Mouse (Mus musculus) layer of hippocampus, postnatal 10 days (tissue): ENCODE data around the gene Gtf3c5. TPM values are rescaled to one million over a fixed set of nuclear protein-coding genes. Genes with fewer than 3 reads are reported as not detected.

ENCODE experiments used
- DNase-seq, 2 experiments: peaks; one replicate each; pipeline ENCODE4 v3.0.0; 2021; ENCODE audit warnings: low spot score in 2 of 2
- total RNA-seq, 2 experiments: library from RNA; stranded (reverse); gene quantifications; 2 replicates each; pipeline ENCODE4 v1.2.3; 2021

The Gtf3c5 gene
- total RNA-seq, 2 experiments from 2014 or later, result 19.2 to 19.5 TPM

GRCm38 (mm10) chr2:28607341-28608165, 24.0 kb upstream of the Gtf3c5 start:
- DNase-seq, result no peak

DNA sequence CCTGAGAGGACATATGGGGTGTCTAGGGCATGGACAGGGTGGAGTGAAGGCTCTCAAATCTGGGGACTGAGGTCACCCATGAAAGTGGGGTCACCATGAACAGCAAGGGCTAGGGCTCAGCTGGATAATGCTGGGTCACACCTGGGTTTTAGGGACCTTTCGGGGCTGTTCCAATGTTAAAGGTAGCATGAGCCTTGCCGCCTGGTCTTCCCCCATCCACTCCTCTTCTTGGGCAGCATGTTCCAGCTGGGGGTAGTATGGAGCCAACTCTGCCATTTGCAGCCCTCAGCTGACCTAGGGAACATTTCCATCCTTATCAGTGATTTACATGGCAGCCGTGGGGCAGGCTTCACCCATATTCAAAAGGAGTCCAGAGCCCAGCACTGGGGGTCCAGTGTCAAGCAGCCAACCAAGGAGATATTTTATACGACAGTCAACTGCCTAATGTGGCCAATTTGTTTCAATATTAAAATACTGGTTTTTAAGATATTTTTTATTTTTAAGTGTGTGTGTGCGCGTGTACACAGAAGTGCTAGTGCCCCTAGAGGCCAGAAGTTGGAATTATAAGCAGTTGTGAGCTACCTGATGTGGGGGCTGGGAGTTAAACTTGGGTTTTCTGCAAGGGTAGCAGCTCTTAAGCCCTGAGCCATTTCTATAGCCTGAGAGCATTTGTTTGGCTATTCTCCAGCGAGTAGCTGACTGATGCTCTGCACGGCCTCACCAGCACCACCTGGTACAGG, 23.2 kb upstream of the Gtf3c5 start:
- no peak for DNase-seq

DNA sequence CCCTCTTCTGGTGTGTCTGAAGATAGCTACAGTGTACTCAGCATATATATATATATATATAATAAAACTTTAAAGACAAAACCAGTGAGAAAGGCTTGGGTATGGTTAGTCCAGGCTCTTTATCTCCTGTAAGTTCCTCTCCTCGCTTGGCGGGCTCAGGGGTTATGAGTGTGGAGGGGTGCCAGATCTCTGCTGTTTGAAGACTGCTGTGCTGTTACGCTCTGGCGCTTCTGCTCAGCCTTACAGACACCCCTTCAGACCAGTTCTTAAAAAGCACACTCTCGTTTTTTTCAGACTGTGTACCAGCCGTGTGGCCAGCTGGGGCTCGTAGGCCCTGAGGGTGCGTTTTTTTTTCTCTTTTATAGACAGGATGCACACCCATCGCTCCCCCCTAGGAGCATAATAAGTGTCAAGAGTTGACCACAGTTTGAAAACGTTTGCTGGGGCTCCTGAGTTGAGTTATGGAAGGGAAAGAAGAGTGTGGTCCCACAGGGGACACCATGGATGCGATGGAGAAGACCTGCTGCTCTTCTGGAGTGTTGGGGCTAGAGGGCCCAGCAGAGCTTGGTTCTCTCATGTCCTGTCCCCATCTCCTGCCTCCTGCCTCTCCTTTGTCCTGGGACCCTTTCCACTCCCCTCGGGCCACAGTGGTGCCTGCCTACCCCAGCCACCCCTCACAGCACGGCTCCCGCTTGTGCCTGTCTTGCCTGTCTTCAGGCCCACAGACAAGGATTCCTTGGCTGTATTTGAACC, 22.4 kb upstream of the Gtf3c5 start:
- DNase-seq, result no peak

DNA sequence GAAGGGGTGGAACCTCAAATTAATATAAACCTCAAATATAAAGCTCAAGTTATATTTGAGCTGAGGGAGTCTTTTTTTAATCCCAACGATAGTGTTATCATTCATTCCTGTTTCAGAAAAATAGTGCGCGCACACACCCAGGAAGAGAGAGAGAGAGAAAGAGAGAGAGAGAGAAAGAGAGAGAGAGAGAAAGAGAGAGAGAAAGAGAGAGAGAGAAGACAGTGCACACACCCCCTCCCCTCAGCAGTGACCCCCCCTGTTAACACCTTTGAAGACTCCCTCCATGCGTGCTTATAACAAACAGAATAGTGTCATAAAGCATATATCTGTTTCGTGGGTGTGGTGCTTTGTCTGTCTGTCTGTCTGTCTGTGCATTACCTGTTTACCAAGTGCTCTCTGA, 20.0 kb upstream of the Gtf3c5 start:
- no peak for DNase-seq

DNA sequence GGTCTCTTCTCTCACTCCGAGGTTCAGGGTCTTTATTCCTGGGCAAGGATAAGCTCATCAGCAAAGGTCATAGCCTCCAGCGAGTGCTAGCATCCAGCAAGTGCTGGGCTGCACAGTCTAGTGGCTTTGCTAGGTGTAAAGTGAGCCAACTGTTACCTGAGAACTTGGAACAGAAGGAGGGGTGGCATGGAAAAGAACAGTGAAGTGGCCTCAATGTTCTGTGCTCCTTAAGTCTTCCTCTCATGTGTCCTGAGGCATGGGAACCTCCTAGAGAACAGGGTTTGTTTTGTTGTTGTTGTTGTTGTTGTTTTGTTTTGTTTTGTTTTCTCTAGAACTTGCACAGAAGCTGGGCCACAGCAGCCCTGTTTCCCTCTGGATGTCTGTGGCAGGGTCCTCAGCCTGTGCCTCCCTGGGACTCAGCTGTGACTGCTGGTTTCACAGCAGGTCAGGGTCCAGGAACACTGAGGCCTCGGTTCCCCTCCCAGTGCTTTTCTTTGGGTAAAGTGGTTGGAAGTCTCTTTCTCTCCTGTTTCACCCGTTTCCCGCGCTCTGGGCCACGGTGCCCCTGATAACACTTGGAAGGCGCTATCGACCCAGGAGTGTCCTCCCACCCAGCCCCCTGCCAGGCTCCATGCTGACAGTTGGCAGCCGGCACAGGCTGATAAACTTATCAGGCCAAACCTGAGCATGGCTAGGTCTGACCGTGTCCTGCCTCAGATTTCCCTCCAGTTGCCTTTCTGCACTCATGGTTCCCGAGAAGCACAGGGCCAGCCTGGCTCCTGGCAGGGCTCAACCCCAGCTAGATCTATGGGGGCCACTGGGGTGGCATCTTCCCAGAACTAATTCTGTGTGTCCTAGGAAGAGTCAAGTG, 18.4 kb upstream of the Gtf3c5 start:
- no peak for DNase-seq

DNA sequence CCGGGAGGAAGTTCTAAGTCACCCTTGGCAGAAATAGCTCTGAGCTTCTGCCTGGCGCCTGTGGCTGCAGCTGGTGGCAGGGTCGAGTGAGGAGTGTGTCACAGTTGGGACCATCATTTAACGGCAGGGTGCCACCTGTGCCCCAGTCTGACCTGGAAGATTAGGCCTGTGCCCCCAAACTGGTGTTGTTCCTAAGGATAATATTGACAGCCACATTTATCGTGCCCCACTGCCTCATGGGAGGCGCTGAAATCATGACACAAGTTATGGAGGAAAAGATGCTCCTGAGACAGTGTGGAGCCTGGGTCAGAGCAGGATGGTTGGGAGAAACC, 16.0 kb upstream of the Gtf3c5 start:
- DNase-seq, result no peak

DNA sequence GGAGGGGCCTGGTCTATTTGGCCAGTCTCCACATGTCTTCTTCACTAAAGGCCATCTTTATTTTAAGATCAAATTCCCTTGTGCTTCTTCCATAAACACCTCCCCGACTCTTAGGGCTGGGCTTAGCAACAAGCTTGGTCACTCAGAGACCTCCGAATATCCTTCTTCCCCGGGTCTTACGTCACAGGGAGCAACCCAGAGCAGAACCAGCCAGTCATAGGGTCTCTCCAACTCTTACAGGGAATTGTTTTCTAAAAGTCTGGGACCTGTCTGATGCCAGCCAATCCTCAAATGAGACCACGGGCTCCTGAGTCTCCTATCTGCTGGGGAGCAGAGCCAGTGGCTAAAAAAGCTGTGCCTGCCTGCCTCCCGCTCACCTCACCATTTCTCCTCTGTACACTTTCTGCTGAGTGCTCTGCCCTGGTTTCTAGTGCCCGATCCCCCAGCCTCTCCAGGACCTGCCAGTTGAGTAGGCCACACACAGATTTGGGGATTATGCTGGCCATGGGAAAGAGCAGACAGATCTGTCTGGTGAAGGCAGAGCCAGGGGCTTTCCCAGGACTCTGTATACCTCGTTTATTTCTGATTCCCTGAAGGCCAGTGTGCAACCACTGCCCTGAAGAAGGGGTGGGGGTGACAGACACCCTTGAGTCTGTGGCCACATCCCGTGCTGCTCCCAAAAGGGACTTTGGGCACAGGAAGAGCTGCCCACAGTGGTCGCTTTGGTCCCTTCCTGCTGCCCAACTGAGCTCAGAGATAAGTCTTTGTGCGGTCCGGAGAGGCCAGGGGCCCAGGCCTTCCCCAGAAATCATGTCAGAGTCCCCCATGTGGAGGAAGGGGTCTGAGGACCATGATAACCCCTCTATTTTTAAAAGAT, 15.4 kb upstream of the Gtf3c5 start:
- DNase-seq, result no peak

DNA sequence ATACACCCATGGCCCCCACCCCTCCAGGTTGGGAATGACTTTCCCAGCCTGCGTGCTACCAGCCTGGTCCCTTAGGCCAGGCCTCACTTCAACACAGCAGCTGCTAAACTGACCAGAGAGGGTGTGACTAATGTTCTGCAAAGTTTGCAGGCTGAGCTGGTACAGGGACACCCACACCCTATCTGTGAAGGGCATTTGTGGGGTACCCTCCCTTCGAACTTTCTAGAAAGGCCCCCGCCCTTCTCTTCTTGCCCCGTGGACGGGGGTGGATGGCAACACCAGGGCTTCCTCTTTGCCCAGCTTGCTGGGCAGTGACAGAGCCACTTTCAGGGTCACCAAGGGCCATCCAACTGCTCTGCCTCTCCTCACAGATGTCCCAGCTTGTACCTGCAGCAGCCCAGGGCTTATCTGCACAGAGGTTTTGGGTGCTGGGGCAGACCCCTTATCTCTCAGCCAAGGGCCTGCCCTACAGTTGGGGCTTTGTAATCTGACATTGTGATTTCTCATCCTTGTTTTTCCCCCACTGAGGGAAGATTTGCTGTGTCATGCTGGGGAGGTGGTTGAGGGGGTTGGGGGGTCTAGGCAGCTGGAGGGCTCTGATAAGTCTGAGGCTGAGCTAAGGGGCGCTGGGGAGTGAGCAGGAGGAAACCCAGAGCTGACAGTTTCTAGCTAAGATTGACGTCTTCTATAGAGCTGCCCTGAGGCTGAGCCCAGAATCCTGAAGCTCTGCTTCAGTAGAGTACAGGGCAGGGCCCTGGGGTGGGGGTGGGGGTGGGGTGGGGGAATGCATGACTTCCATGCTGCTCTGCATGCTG, 14.4 kb upstream of the Gtf3c5 start:
- no peak for DNase-seq

DNA sequence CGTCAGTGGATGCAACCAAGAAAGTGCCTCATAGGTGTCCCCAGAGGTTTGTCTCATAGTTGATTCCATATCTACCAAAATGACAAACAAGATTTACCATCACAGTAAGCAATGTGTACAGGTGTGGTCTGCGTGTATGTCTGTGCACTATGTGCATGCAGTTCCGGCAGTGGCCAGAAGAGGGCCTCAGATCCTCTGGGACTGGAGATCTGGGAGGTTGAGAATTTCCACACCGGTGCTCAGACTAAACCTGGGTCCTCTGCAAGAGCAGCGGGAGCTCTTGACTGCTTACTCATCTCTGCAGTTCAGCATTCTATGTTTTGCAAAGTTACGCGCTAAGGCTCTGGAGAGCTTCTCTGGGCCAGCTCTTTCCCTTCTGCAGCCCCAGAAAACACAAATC, 13.4 kb upstream of the Gtf3c5 start:
- DNase-seq, result no peak

GRCm38 (mm10) chr2:28596021-28596420, 12.5 kb upstream of the Gtf3c5 start:
- no peak for DNase-seq

DNA sequence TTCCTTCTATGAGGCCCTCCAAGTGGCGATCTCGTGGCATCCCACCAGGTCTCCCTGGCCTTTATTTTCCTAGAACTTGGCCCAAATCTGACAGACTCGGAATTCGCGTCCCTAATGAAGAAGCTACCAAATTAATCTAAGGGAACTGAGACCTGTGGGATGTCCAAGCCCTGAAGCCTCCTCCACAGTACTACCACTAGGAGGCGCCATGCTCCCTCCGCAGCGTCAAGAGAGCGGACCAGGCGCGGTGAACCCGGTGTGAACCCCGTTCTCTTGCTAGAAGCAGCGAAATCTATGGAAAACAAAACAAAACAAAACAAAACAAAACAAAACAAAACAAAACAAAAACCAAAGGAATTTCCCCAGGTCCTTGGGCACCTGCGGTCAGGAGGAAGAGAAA, 9.3 kb upstream of the Gtf3c5 start:
- DNase-seq, result peak; percentile 45 to 61

DNA sequence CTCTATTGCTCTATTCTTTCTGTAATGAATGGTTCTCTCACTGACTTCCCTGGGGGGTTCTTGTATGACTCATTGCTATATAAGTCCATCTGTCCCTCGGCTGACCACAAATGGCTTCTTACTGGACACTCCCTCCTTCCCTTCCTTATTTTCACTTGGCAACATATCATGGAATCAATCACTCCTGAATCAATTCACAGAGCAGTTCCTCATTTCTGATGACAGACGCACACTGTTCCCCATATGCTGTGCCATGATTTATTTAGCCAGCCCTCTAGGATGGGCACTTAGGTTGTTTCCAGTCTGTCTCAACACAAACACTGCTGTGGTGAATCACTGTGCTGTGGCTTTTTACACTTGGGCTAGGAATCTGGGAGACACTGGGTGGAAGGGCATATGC, 7.9 kb upstream of the Gtf3c5 start:
- DNase-seq, result no peak

DNA sequence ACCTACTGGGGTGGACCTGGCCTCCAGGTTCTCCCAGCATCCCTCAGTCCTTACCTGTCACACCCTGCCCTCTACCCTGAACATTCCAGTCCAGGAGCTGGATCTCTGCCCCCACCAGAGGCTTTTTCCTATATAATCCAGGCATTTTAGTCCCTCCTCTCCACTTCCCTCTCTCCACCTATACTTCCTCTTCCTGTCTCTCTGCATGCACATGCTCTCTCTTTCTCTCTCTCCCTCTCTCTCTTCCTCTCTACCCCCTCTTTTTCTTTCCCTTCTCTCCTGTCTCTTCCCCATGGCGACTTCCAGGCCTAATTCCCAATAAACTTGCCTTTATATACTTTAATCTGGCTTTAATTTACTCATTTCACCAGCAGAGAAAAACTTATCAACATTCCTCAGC, 5.0 kb upstream of the Gtf3c5 start:
- DNase-seq, result no peak

- DNase-seq, result no peak
Measured at GRCm38 (mm10) chr2:28585730-28586129, 2.2 kb upstream of the Gtf3c5 start.

DNA sequence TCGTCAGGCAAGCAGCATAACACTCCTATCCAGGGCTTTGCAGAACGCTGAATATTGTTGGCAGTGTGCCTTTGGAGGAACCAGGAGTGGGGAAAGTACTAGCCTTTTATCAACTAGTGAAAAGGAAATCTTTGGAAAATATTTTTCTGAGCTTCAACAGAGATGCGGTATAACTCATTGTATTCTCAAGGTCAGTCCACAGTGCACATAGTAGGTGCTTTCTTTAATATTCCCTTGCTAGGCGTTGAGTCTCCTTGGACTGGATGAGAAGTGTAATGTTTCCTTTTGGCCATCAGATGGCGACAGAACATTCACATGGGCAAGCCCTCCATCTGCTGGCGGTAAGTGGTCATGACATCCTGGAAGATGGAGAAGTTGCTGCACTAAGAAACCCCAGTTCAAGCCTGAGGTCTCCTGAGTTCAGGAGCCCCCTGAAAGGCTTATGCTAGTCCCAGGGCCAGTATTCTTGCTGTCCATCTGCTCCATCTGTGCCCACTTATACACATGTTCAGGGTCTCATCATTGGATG, 1.6 kb upstream of the Gtf3c5 start:
- DNase-seq, result peak; percentile 81 to 85

GRCm38 (mm10) chr2:28582647-28583353, 751 bp downstream of the Gtf3c5 start:
- DNase-seq, result peak; percentile 92 to 93

- DNase-seq, result peak; percentile 54 to 61
Measured at GRCm38 (mm10) chr2:28578003-28578402, 5.5 kb downstream of the Gtf3c5 start.

- DNase-seq, result peak; percentile 43 to 60
Measured at GRCm38 (mm10) chr2:28576815-28577214, 6.7 kb downstream of the Gtf3c5 start.
